Mouse (Mus musculus): Measurements from ENCODE around the gene Tbc1d22a. TPM values are rescaled to one million over a fixed set of nuclear protein-coding genes. Genes with fewer than 3 reads are reported as not detected.
A peak's percentile ranks its signal among the peaks of the same experiment; 100 is the strongest.

Gene Tbc1d22a
- polyA plus RNA-seq, 1 experiment: 30.5 TPM

GRCm38 (mm10) chr15:86167787-86168504, 46.3 kb upstream of the Tbc1d22a start:
- Histone ChIP-seq H3K4me3 (no peak overlapping the region), H3K27me3 (ENCODE audit: control insufficient read depth, insufficient read depth, insufficient read length) (no peaks in the 10 kb centered on the region), H3K79me2 (ENCODE audit: control insufficient read depth, insufficient read depth) (no peaks in the 10 kb centered on the region), H3K36me3 (ENCODE audit: control insufficient read depth, insufficient read depth) (no peaks in the 10 kb centered on the region), H3K4me2 (ENCODE audit: low read depth) (peak overlapping the region; percentile 49), H3ac (ENCODE audit: control insufficient read depth, insufficient read length) (no peak overlapping the region)
- no peak for TF ChIP-seq USF1 (IDR thresholded peaks at IDR 0.05; ENCODE audit: low read depth)
- no peak for TF ChIP-seq TCF3 (IDR thresholded peaks at IDR 0.05; ENCODE audit: insufficient read length, low read depth)
- no peak for TF ChIP-seq SRF (IDR thresholded peaks at IDR 0.05; ENCODE audit: control insufficient read depth, insufficient read length, low read depth)
- TF ChIP-seq MYOG (IDR thresholded peaks at IDR 0.05; ENCODE audit: control insufficient read depth in 1 of 3, insufficient read depth in 1 of 3, insufficient read length in 2 of 3, low read depth in 2 of 3): peak in 1 of 3 experiments; percentile 18

GRCm38 (mm10) chr15:86168505-86168867, 45.8 kb upstream of the Tbc1d22a start:
- no peaks in the 10 kb centered on the region for H3K27me3 ChIP-seq (ENCODE audit: control insufficient read depth, insufficient read depth, insufficient read length)
- no peaks in the 10 kb centered on the region for H3K79me2 ChIP-seq (ENCODE audit: control insufficient read depth, insufficient read depth)
- peak overlapping the region; percentile 49 for H3K4me2 ChIP-seq (ENCODE audit: low read depth)
- no peak overlapping the region for H3K4me3 ChIP-seq
- no peak overlapping the region for H3ac ChIP-seq (ENCODE audit: control insufficient read depth, insufficient read length)
- H3K36me3 ChIP-seq (ENCODE audit: control insufficient read depth, insufficient read depth): no peaks in the 10 kb centered on the region
- no peak for TF ChIP-seq MAX (IDR thresholded peaks at IDR 0.05; ENCODE audit: low read depth)
- no peak for TF ChIP-seq TCF12 (IDR thresholded peaks at IDR 0.05; ENCODE audit: insufficient read depth, poor library complexity, severe bottlenecking)
- TF ChIP-seq MYOG (IDR thresholded peaks at IDR 0.05; ENCODE audit: control insufficient read depth in 1 of 3, insufficient read depth in 1 of 3, insufficient read length in 2 of 3, low read depth in 2 of 3): peak; percentile 1 to 95 (median 85)
- no peak for TF ChIP-seq POLR2A (IDR thresholded peaks at IDR 0.05; ENCODE audit: insufficient read length, low read depth)
- peak; percentile 3 for TF ChIP-seq USF1 (IDR thresholded peaks at IDR 0.05; ENCODE audit: low read depth)
- TF ChIP-seq POLR2AphosphoS2 (IDR thresholded peaks at IDR 0.05; ENCODE audit: insufficient read length, low read depth): no peak
- TF ChIP-seq MYOD1 (IDR thresholded peaks at IDR 0.05; ENCODE audit: control insufficient read depth in 1 of 3, insufficient read length in 2 of 3, low read depth in 2 of 3): peak in 2 of 3 experiments; percentile 93 to 97
- TF ChIP-seq E2F4 (IDR thresholded peaks at IDR 0.05; ENCODE audit: insufficient read depth): no peak
- no peak for TF ChIP-seq CEBPB (IDR thresholded peaks at IDR 0.05; ENCODE audit: insufficient read depth, poor library complexity, severe bottlenecking)
- no peak for TF ChIP-seq SRF (IDR thresholded peaks at IDR 0.05; ENCODE audit: control insufficient read depth, insufficient read length, low read depth)
- no peak for TF ChIP-seq REST (IDR thresholded peaks at IDR 0.05; ENCODE audit: insufficient read depth, insufficient read length)
- TF ChIP-seq TCF3 (IDR thresholded peaks at IDR 0.05; ENCODE audit: insufficient read length, low read depth): peak; percentile 84

GRCm38 (mm10) chr15:86168941-86169816, 45.1 kb upstream of the Tbc1d22a start:
- no peaks in the 10 kb centered on the region for H3K79me2 ChIP-seq (ENCODE audit: control insufficient read depth, insufficient read depth)
- H3K4me3 ChIP-seq: no peak overlapping the region
- H3ac ChIP-seq (ENCODE audit: control insufficient read depth, insufficient read length): peak overlapping the region; percentile 22
- H3K36me3 ChIP-seq (ENCODE audit: control insufficient read depth, insufficient read depth): no peaks in the 10 kb centered on the region
- H3K27me3 ChIP-seq (ENCODE audit: control insufficient read depth, insufficient read depth, insufficient read length): no peaks in the 10 kb centered on the region
- TF ChIP-seq MYOD1 (IDR thresholded peaks at IDR 0.05; ENCODE audit: control insufficient read depth in 1 of 3, insufficient read length in 2 of 3, low read depth in 2 of 3) (peak in 1 of 3 experiments; percentile 61), TCF12 (IDR thresholded peaks at IDR 0.05; ENCODE audit: insufficient read depth, poor library complexity, severe bottlenecking) (no peak), MYOG (IDR thresholded peaks at IDR 0.05; ENCODE audit: control insufficient read depth in 1 of 3, insufficient read depth in 1 of 3, insufficient read length in 2 of 3, low read depth in 2 of 3) (peak in 1 of 3 experiments; percentile 51)
- peak overlapping the region; percentile 49 for H3K4me2 ChIP-seq (ENCODE audit: low read depth)

- H3ac ChIP-seq (ENCODE audit: control insufficient read depth, insufficient read length): peak overlapping the region; percentile 22
- no peak overlapping the region for H3K4me3 ChIP-seq
- H3K36me3 ChIP-seq (ENCODE audit: control insufficient read depth, insufficient read depth): no peaks in the 10 kb centered on the region
- H3K79me2 ChIP-seq (ENCODE audit: control insufficient read depth, insufficient read depth): no peaks in the 10 kb centered on the region
- H3K27me3 ChIP-seq (ENCODE audit: control insufficient read depth, insufficient read depth, insufficient read length): no peaks in the 10 kb centered on the region
- TF ChIP-seq MYOD1 (IDR thresholded peaks at IDR 0.05; ENCODE audit: control insufficient read depth in 1 of 3, insufficient read length in 2 of 3, low read depth in 2 of 3) (peak in 1 of 3 experiments; percentile 12), TCF3 (IDR thresholded peaks at IDR 0.05; ENCODE audit: insufficient read length, low read depth) (no peak), USF1 (IDR thresholded peaks at IDR 0.05; ENCODE audit: low read depth) (no peak), MYOG (IDR thresholded peaks at IDR 0.05; ENCODE audit: control insufficient read depth in 1 of 3, insufficient read depth in 1 of 3, insufficient read length in 2 of 3, low read depth in 2 of 3) (peak in 1 of 3 experiments; percentile 19), POLR2AphosphoS2 (IDR thresholded peaks at IDR 0.05; ENCODE audit: insufficient read length, low read depth) (no peak), POLR2A (IDR thresholded peaks at IDR 0.05; ENCODE audit: insufficient read length, low read depth) (no peak), MAX (IDR thresholded peaks at IDR 0.05; ENCODE audit: low read depth) (no peak), CEBPB (IDR thresholded peaks at IDR 0.05; ENCODE audit: insufficient read depth, poor library complexity, severe bottlenecking) (no peak), REST (IDR thresholded peaks at IDR 0.05; ENCODE audit: insufficient read depth, insufficient read length) (no peak), TCF12 (IDR thresholded peaks at IDR 0.05; ENCODE audit: insufficient read depth, poor library complexity, severe bottlenecking) (no peak), SRF (IDR thresholded peaks at IDR 0.05; ENCODE audit: control insufficient read depth, insufficient read length, low read depth) (no peak), E2F4 (IDR thresholded peaks at IDR 0.05; ENCODE audit: insufficient read depth) (no peak)
- peak overlapping the region; percentile 49 for H3K4me2 ChIP-seq (ENCODE audit: low read depth)
Measured at GRCm38 (mm10) chr15:86169817-86170110, 44.5 kb upstream of the Tbc1d22a start.
